Mouse (Mus musculus): Measurements from ENCODE around the gene Ephb2. TPM values are rescaled to one million over a fixed set of nuclear protein-coding genes. Genes with fewer than 3 reads are reported as not detected.
A peak's percentile ranks its signal among the peaks of the same experiment; 100 is the strongest.

Ephb2 gene
- polyA plus RNA-seq, 1 experiment = 4.6 TPM

DNA sequence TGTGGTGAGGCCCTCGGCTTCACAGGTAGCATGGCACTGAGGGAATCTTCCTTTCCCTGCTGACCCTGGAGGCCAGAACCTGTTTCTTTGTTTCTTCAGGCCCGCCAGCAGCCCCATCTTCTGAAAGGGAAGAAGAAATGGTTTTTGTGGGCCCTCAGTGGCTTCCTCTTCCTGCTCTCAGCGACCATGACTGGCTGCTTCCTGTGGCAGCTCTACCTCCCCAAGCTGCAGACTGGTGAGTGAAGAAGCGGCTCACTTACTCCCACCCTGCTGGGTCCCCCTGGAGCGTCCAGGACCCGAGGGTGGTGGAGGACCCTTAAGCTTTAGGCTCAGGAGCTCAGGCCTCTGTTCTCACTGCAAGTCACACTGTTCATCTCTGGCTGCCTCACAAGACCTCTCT, 209.2 kb downstream of the Ephb2 start:
- H3K4me1 ChIP-seq (ENCODE audit: control insufficient read depth, insufficient read depth, low read length) = no peaks in the 10 kb centered on the region
- WGBS = 56% methylated on average over 6 of the region's 6 CpGs
- no peak for DNase-seq
- no peak for TF ChIP-seq POLR2A (IDR thresholded peaks at IDR 0.05; ENCODE audit: borderline replicate concordance, extremely low read depth, low read depth, low read length)
- TF ChIP-seq CTCF (IDR thresholded peaks at IDR 0.05; ENCODE audit: insufficient read depth, low read length) = no peak
- no peak overlapping the region for H3K4me3 ChIP-seq (replicated peaks; ENCODE audit: extremely low read depth, low read depth, low read length)

DNA sequence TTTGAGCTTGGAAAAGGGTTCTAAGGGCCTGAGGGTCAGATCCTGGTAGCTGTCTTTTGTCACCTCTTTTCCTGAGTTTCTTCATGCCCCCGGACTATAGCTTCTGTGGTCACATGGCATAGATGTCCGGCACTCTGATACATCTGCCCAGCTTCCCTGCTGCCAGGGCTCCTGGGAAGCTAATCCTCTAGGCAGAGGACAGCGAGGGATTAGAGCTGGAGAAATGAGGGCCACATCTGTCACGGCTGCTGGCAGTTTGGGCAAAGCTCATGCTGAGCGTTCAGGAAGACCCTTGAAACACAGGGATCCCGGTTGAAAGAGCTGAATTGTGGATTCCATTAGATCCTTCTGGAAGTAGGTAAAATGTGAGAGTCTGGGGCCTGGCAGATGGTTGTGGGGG, 213.4 kb downstream of the Ephb2 start, which contains the start of gene Lactbl1:
Lactbl1 (plus strand) TSS at position 234 of the 400 bp plus-strand sequence.
- no peak for DNase-seq
- 50% methylated on average over 6 of the region's 6 CpGs for WGBS
- Histone ChIP-seq H3K4me1 (ENCODE audit: control insufficient read depth, insufficient read depth, low read length) (no peaks in the 10 kb centered on the region), H3K4me3 (replicated peaks; ENCODE audit: extremely low read depth, low read depth, low read length) (no peak within 1 kb of the TSS)
- no peak for TF ChIP-seq POLR2A (IDR thresholded peaks at IDR 0.05; ENCODE audit: borderline replicate concordance, extremely low read depth, low read depth, low read length)
- no peak for TF ChIP-seq CTCF (IDR thresholded peaks at IDR 0.05; ENCODE audit: insufficient read depth, low read length)

DNA sequence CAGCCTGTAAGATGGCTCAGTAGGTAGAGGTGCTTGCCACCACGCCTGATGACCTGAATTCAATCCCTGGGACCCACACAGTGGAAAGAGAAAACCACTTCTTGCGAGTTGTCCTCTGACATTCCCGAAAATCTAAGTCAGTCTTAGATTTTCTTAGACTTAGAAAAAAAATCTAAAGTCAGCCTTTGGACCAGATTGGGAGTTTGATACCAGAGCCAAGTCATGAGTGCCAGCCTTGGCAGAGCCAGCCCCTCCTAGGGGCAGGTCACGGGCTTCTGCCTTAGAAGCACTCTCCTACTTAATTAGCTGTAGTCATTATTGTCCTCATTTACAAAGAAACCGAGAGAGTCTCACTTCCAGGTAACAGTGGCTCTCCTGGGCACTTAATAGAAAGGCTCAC, 213.8 kb downstream of the Ephb2 start:
- 58% methylated on average over 5 of the region's 5 CpGs for WGBS
- no peak overlapping the region for H3K4me3 ChIP-seq (replicated peaks; ENCODE audit: extremely low read depth, low read depth, low read length)
- H3K4me1 ChIP-seq (ENCODE audit: control insufficient read depth, insufficient read depth, low read length) = no peaks in the 10 kb centered on the region
- DNase-seq = no peak
- TF ChIP-seq POLR2A (IDR thresholded peaks at IDR 0.05; ENCODE audit: borderline replicate concordance, extremely low read depth, low read depth, low read length) (no peak), CTCF (IDR thresholded peaks at IDR 0.05; ENCODE audit: insufficient read depth, low read length) (no peak)

GRCm38 (mm10) chr4:136621336-136621735, 214.5 kb downstream of the Ephb2 start:
- TF ChIP-seq POLR2A (IDR thresholded peaks at IDR 0.05; ENCODE audit: borderline replicate concordance, extremely low read depth, low read depth, low read length) = no peak
- peak; percentile 66; the same call in 1 of the 2 replicates for TF ChIP-seq CTCF (IDR thresholded peaks at IDR 0.05; ENCODE audit: insufficient read depth, low read length)
- DNase-seq = peak; percentile 12
- WGBS = 3% methylated on average over 1 of the region's 1 CpGs
- no peaks in the 10 kb centered on the region for H3K4me1 ChIP-seq (ENCODE audit: control insufficient read depth, insufficient read depth, low read length)
- no peak overlapping the region for H3K4me3 ChIP-seq (replicated peaks; ENCODE audit: extremely low read depth, low read depth, low read length)

DNA sequence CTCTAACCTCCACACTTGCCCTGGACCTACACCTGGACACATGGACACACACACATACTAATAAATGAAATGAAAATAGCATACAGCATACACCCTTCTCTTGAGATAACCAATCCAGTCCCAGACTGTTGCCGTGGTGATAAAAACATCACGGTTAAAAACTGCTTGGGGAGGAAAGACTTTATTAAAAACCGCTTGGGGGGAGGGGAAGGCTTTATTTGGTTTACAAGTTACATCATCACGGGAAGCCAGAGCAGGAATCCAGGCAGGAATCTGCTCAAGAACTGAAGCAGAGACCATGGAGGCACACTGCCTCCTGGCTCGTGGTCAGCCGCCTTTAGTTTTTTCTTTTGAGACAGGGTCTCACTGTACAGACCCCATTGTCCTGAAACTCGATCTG, 222.1 kb downstream of the Ephb2 start:
- WGBS = 43% methylated on average over 7 of the region's 7 CpGs
- TF ChIP-seq CTCF (IDR thresholded peaks at IDR 0.05; ENCODE audit: insufficient read depth, low read length) (no peak), POLR2A (IDR thresholded peaks at IDR 0.05; ENCODE audit: borderline replicate concordance, extremely low read depth, low read depth, low read length) (no peak)
- no peak for DNase-seq
- no peaks in the 10 kb centered on the region for H3K4me1 ChIP-seq (ENCODE audit: control insufficient read depth, insufficient read depth, low read length)
- no peak overlapping the region for H3K4me3 ChIP-seq (replicated peaks; ENCODE audit: extremely low read depth, low read depth, low read length)

DNA sequence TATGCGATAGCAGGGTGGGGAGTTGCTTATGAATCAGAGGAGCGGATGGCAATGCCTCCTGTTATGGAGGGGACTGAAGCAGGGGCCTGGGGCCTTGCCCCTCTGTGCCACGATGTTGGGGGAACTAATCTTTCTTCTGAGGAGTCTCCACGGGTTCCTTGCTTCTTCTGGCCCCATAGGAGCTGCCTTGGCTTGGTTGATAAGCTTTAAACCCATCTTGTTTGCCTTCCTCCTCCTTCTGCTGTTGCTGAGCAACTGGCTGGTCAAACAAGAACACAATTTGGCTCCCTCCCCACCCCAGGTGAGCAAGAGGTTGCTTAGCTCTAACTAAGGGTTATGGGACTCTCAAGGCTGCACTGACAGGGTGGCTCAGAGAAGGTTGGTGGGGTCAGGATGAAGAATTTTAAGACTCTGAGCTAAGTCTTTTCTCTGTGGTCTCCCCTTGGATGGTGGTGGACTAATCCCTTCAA, 225.4 kb downstream of the Ephb2 start, which contains the start of gene Tex46:
Tex46 (plus strand) TSS at position 51 of the 470 bp plus-strand sequence.
- WGBS = 52% methylated on average over 4 of the region's 4 CpGs
- TF ChIP-seq CTCF (IDR thresholded peaks at IDR 0.05; ENCODE audit: insufficient read depth, low read length) (no peak), POLR2A (IDR thresholded peaks at IDR 0.05; ENCODE audit: borderline replicate concordance, extremely low read depth, low read depth, low read length) (no peak)
- Histone ChIP-seq H3K4me3 (replicated peaks; ENCODE audit: extremely low read depth, low read depth, low read length) (no peak within 1 kb of the TSS), H3K4me1 (ENCODE audit: control insufficient read depth, insufficient read depth, low read length) (no peaks in the 10 kb centered on the region)
- peak; percentile 29 for DNase-seq

DNA sequence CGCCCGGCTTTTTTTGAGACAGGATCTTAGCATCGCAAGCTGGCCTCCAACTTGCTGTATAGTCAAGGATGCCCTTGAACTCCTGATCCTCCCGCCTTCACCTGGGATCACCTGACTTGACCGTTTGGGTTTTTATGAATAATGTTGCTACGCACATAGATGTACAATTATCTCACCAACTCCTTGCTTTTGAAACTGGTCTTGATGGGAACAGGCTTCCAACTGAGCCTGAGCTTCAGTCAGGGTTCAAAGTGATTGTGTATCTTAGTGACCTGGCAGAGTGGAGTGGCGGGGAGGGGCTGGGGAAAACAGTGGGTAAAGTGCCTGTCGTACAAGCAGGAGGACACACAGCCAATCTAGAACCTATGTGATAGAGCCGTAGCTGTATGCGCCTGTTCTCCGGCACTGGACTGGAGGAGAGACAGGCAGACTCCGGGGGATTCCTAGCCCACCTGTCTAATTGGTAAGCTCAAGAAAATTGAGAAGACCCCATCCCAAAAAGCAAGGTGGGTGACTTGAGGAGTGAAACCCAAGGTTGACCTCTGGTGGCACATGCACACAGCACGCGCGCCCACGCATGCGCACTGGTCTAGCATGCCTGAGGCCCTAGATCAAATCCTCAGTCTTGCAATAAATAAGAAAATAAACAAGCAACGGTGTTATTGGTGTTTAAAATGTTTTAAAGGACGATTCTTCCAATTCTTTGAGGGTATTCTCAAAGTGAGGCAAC, 229.9 kb downstream of the Ephb2 start:
- no peak for DNase-seq
- Histone ChIP-seq H3K4me1 (ENCODE audit: control insufficient read depth, insufficient read depth, low read length) (peaks cover 6% of the 10 kb centered on the region; the same call in 1 of the 2 replicates), H3K4me3 (replicated peaks; ENCODE audit: extremely low read depth, low read depth, low read length) (no peak overlapping the region)
- no peak for TF ChIP-seq POLR2A (IDR thresholded peaks at IDR 0.05; ENCODE audit: borderline replicate concordance, extremely low read depth, low read depth, low read length)
- no peak for TF ChIP-seq CTCF (IDR thresholded peaks at IDR 0.05; ENCODE audit: insufficient read depth, low read length)
- 87% methylated on average over 19 of the region's 19 CpGs for WGBS

DNA sequence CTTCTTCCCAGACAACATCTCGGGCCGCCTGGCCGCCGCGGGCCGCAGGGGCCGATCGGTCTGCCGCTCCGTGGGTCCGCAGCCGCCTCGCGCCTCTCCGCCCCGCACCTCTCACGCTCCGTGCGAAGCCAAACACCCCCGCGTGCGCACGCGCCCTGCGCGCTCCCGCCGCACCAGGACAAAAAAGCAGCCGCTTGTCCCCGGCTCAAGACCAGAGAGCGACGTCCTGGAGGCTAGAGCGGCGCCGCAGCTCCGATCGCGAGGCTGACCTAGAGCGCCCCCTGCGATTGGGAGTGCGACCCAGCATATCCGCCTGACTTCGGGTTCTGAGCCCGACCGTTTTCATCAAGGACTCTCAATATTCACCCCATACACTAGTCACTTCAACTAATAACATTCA, 233.2 kb downstream of the Ephb2 start, which contains the start of gene Kdm1a:
Kdm1a (minus strand) TSS at position 156 of the 400 bp plus-strand sequence.
- TF ChIP-seq CTCF (IDR thresholded peaks at IDR 0.05; ENCODE audit: insufficient read depth, low read length) (peak; percentile 76), POLR2A (IDR thresholded peaks at IDR 0.05; ENCODE audit: borderline replicate concordance, extremely low read depth, low read depth, low read length) (peak; percentile 79)
- DNase-seq = peak; percentile 94
- Histone ChIP-seq H3K4me1 (ENCODE audit: control insufficient read depth, insufficient read depth, low read length) (peaks cover 11% of the 10 kb centered on the region), H3K4me3 (replicated peaks; ENCODE audit: extremely low read depth, low read depth, low read length) (peak within 1 kb of the TSS; percentile 60)
- under 1% methylated on average over 45 of the region's 45 CpGs for WGBS

GRCm38 (mm10) chr4:136602018-136602554, 233.7 kb downstream of the Ephb2 start:
- Histone ChIP-seq H3K4me3 (replicated peaks; ENCODE audit: extremely low read depth, low read depth, low read length) (peak overlapping the region; percentile 60), H3K4me1 (ENCODE audit: control insufficient read depth, insufficient read depth, low read length) (peaks cover 11% of the 10 kb centered on the region)
- TF ChIP-seq POLR2A (IDR thresholded peaks at IDR 0.05; ENCODE audit: borderline replicate concordance, extremely low read depth, low read depth, low read length) (no peak), CTCF (IDR thresholded peaks at IDR 0.05; ENCODE audit: insufficient read depth, low read length) (no peak)
- peak; percentile 67 for DNase-seq
- under 1% methylated on average over 67 of the region's 68 CpGs for WGBS

Measured in lung, adult 2 months (tissue).